Mouse (Mus musculus) thymus, adult 2 months (tissue): ENCODE data around the gene Gm10188.

Source experiments
- CTCF ChIP-seq: fragments of 200-500 bp; IDR thresholded peaks from 2 replicates; pipeline ENCODE4 v1.5.1; 2012; ENCODE audit warnings: mild to moderate bottlenecking, control low read depth, low read length, moderate library complexity, borderline replicate concordance; ENCODE audit not compliant: control insufficient read depth, poor library complexity, insufficient read depth; ENCODE audit errors: extremely low read depth
- POLR2A ChIP-seq: fragments of 200-500 bp; IDR thresholded peaks from 2 replicates; pipeline ENCODE4 v1.6.1; 2012; ENCODE audit warnings: mild to moderate bottlenecking, low read length, control low read depth, moderate library complexity; ENCODE audit not compliant: control insufficient read depth, poor library complexity, insufficient read depth; ENCODE audit errors: extremely low read depth

GRCm38 (mm10) chr1:132254467-132254866 is 24.9 kb upstream of the Gm10188 start:
- TF ChIP-seq CTCF (no peak), POLR2A (no peak)
